Mouse (Mus musculus): Measurements from ENCODE around the gene Cfap65. TPM values are rescaled to one million over a fixed set of nuclear protein-coding genes. Genes with fewer than 3 reads are reported as not detected.

The Cfap65 gene
- total RNA-seq, 1 experiment, result not detected

- H3K4me3 ChIP-seq (ENCODE audit: insufficient read depth in 1 of 2, low read depth in 1 of 2, low read length in 2 of 2, poor library complexity in 1 of 2, severe bottlenecking in 1 of 2), result 0 out of 4 replicates have a peak overlapping the region, but pooled peaks of 1 of the 2 experiments have one; percentile 6
- no peak for TF ChIP-seq ZNF384 (IDR thresholded peaks at IDR 0.05; ENCODE audit: low read depth, low read length)
- TF ChIP-seq CHD2 (IDR thresholded peaks at IDR 0.05; ENCODE audit: low read depth, low read length), result no peak
- TF ChIP-seq ZC3H11A (IDR thresholded peaks at IDR 0.05; ENCODE audit: borderline replicate concordance, low read depth, low read length), result no peak
- no peak for TF ChIP-seq HCFC1 (IDR thresholded peaks at IDR 0.05; ENCODE audit: borderline replicate concordance, insufficient read depth, low read length)
- no peak for TF ChIP-seq MAFK (IDR thresholded peaks at IDR 0.05; ENCODE audit: insufficient read depth, low read depth, low read length)
- H3K27ac ChIP-seq (ENCODE audit: insufficient read depth, low read depth, low read length, poor library complexity, severe bottlenecking), result no peak overlapping the region
- no peak for DNase-seq (ENCODE audit: low read depth, low spot score)
- H3K36me3 ChIP-seq (ENCODE audit: control insufficient read depth, insufficient read depth, low read length, poor library complexity, severe bottlenecking), result no peaks in the 10 kb centered on the region
- H3K9me3 ChIP-seq (ENCODE audit: control insufficient read depth, insufficient read depth, low read depth, low read length), result no peaks in the 10 kb centered on the region
- in situ Hi-C loops (cut with MboI; ENCODE audit: low sequenced_read_pairs in 2 of 2, unreplicated experiment in 2 of 2), result no loop called here
- peaks cover 0 to 13% of the 10 kb centered on the region in 2 experiments; a peak in 1 of 4 replicates for H3K4me1 ChIP-seq (ENCODE audit: control insufficient read depth in 2 of 2, insufficient read depth in 2 of 2, low read length in 2 of 2, poor library complexity in 1 of 2)
- no peak overlapping the region for H3K9ac ChIP-seq (ENCODE audit: insufficient read depth, low read depth, low read length, poor library complexity, severe bottlenecking)
Observed at GRCm38 (mm10) chr1:74897976-74898375, 37.4 kb downstream of the Cfap65 start.

- DNase-seq (ENCODE audit: low read depth, low spot score), result no peak
- no peaks in the 10 kb centered on the region for H3K9me3 ChIP-seq (ENCODE audit: control insufficient read depth, insufficient read depth, low read depth, low read length)
- no peak overlapping the region for H3K9ac ChIP-seq (ENCODE audit: insufficient read depth, low read depth, low read length, poor library complexity, severe bottlenecking)
- H3K4me1 ChIP-seq (ENCODE audit: control insufficient read depth in 2 of 2, insufficient read depth in 2 of 2, low read length in 2 of 2, poor library complexity in 1 of 2), result peaks cover 0 to 11% of the 10 kb centered on the region in 2 experiments; a peak in 1 of 4 replicates
- H3K36me3 ChIP-seq (ENCODE audit: control insufficient read depth, insufficient read depth, low read length, poor library complexity, severe bottlenecking), result no peaks in the 10 kb centered on the region
- H3K27ac ChIP-seq (ENCODE audit: insufficient read depth, low read depth, low read length, poor library complexity, severe bottlenecking), result no peak overlapping the region
- no peak for TF ChIP-seq HCFC1 (IDR thresholded peaks at IDR 0.05; ENCODE audit: borderline replicate concordance, insufficient read depth, low read length)
- no peak for TF ChIP-seq MAFK (IDR thresholded peaks at IDR 0.05; ENCODE audit: insufficient read depth, low read depth, low read length)
- no peak for TF ChIP-seq CHD2 (IDR thresholded peaks at IDR 0.05; ENCODE audit: low read depth, low read length)
- no peak for TF ChIP-seq ZC3H11A (IDR thresholded peaks at IDR 0.05; ENCODE audit: borderline replicate concordance, low read depth, low read length)
- no peak for TF ChIP-seq ZNF384 (IDR thresholded peaks at IDR 0.05; ENCODE audit: low read depth, low read length)
- in situ Hi-C loops (cut with MboI; ENCODE audit: low sequenced_read_pairs in 2 of 2, unreplicated experiment in 2 of 2), result no loop called here
- H3K4me3 ChIP-seq (ENCODE audit: insufficient read depth in 1 of 2, low read depth in 1 of 2, low read length in 2 of 2, poor library complexity in 1 of 2, severe bottlenecking in 1 of 2), result no peak overlapping the region
Observed at GRCm38 (mm10) chr1:74894966-74895365, 40.4 kb downstream of the Cfap65 start.

- H3K4me3 ChIP-seq (ENCODE audit: insufficient read depth in 1 of 2, low read depth in 1 of 2, low read length in 2 of 2, poor library complexity in 1 of 2, severe bottlenecking in 1 of 2), result peak within 1 kb of the TSS; percentile 27 to 30
- no peaks in the 10 kb centered on the region for H3K36me3 ChIP-seq (ENCODE audit: control insufficient read depth, insufficient read depth, low read length, poor library complexity, severe bottlenecking)
- DNase-seq (ENCODE audit: low read depth, low spot score), result no peak
Observed at GRCm38 (mm10) chr1:74893134-74893855, 42.1 kb downstream of the Cfap65 start, which contains the start of gene Cryba2. Gene Cryba2, minus strand, starts transcription at chr1:74893143.

GRCm38 (mm10) chr1:74892351-74893133, 42.9 kb downstream of the Cfap65 start:
- Histone ChIP-seq H3K4me1 (ENCODE audit: control insufficient read depth in 2 of 2, insufficient read depth in 2 of 2, low read length in 2 of 2, poor library complexity in 1 of 2) (peaks cover 0 to 3% of the 10 kb centered on the region in 2 experiments; a peak in 1 of 4 replicates), H3K27ac (ENCODE audit: insufficient read depth, low read depth, low read length, poor library complexity, severe bottlenecking) (no peak overlapping the region), H3K9me3 (ENCODE audit: control insufficient read depth, insufficient read depth, low read depth, low read length) (no peaks in the 10 kb centered on the region), H3K9ac (ENCODE audit: insufficient read depth, low read depth, low read length, poor library complexity, severe bottlenecking) (no peak overlapping the region), H3K36me3 (ENCODE audit: control insufficient read depth, insufficient read depth, low read length, poor library complexity, severe bottlenecking) (no peaks in the 10 kb centered on the region), H3K4me3 (ENCODE audit: insufficient read depth in 1 of 2, low read depth in 1 of 2, low read length in 2 of 2, poor library complexity in 1 of 2, severe bottlenecking in 1 of 2) (peak overlapping the region; percentile 27 to 30)
- in situ Hi-C loops (cut with MboI; ENCODE audit: low sequenced_read_pairs in 2 of 2, unreplicated experiment in 2 of 2), result no loop called here
- TF ChIP-seq MAFK (IDR thresholded peaks at IDR 0.05; ENCODE audit: insufficient read depth, low read depth, low read length) (no peak), CHD2 (IDR thresholded peaks at IDR 0.05; ENCODE audit: low read depth, low read length) (no peak), HCFC1 (IDR thresholded peaks at IDR 0.05; ENCODE audit: borderline replicate concordance, insufficient read depth, low read length) (no peak), ZC3H11A (IDR thresholded peaks at IDR 0.05; ENCODE audit: borderline replicate concordance, low read depth, low read length) (no peak), ZNF384 (IDR thresholded peaks at IDR 0.05; ENCODE audit: low read depth, low read length) (no peak)
- DNase-seq (ENCODE audit: low read depth, low spot score), result no peak

More at GRCm38 (mm10) chr1:74893134-74893855, 42.1 kb downstream of the Cfap65 start, which contains the start of gene Cryba2:
- no peak within 1 kb of the TSS for H3K9ac ChIP-seq (ENCODE audit: insufficient read depth, low read depth, low read length, poor library complexity, severe bottlenecking)
- no peaks in the 10 kb centered on the region for H3K9me3 ChIP-seq (ENCODE audit: control insufficient read depth, insufficient read depth, low read depth, low read length)
- no peak for TF ChIP-seq ZNF384 (IDR thresholded peaks at IDR 0.05; ENCODE audit: low read depth, low read length)
- no peak for TF ChIP-seq HCFC1 (IDR thresholded peaks at IDR 0.05; ENCODE audit: borderline replicate concordance, insufficient read depth, low read length)
- TF ChIP-seq MAFK (IDR thresholded peaks at IDR 0.05; ENCODE audit: insufficient read depth, low read depth, low read length), result peak; percentile 18; the same call in 1 of the 2 replicates
- no peak; the same call in 1 of the 2 replicates for TF ChIP-seq ZC3H11A (IDR thresholded peaks at IDR 0.05; ENCODE audit: borderline replicate concordance, low read depth, low read length)
- no peak for TF ChIP-seq CHD2 (IDR thresholded peaks at IDR 0.05; ENCODE audit: low read depth, low read length)
- no peak within 1 kb of the TSS for H3K27ac ChIP-seq (ENCODE audit: insufficient read depth, low read depth, low read length, poor library complexity, severe bottlenecking)
- H3K4me1 ChIP-seq (ENCODE audit: control insufficient read depth in 2 of 2, insufficient read depth in 2 of 2, low read length in 2 of 2, poor library complexity in 1 of 2), result peaks cover 0 to 8% of the 10 kb centered on the region in 2 experiments; a peak in 1 of 4 replicates
- in situ Hi-C loops (cut with MboI; ENCODE audit: low sequenced_read_pairs in 2 of 2, unreplicated experiment in 2 of 2), result no loop called here
